Mouse (Mus musculus) limb, embryonic 14.5 days (tissue): Measurements from ENCODE around the gene Cpsf3. TPM values are rescaled to one million over a fixed set of nuclear protein-coding genes. Genes with fewer than 3 reads are reported as not detected.

Experiments
- ATAC-seq: fragments of 200-750 bp; cut with Nextera tagmentation; 2 replicates; pipeline ENCODE4 v1.8.0; 2017; ENCODE audit warnings: low read depth, moderate number of reproducible peaks, moderate TSS enrichment; ENCODE audit not compliant: low FRiP score
- DNase-seq: peaks from one replicate; pipeline ENCODE4 v3.0.0-alpha.2; 2015; ENCODE audit warnings: low spot score
- H3K27ac ChIP-seq: fragments of 300-500 bp; sonication (generic); replicated peaks from 2 replicates; pipeline ENCODE4 v1.5.1; 2014; ENCODE audit warnings: low read depth, mild to moderate bottlenecking, low read length, moderate library complexity, mixed read lengths
- H3K27me3 ChIP-seq: fragments of 300-500 bp; sonication (generic); 2 replicates; pipeline ENCODE4 v1.6.1; 2014; ENCODE audit warnings: low read length, mixed read lengths; ENCODE audit not compliant: control insufficient read depth, insufficient read depth
- H3K36me3 ChIP-seq: fragments of 300-500 bp; sonication (generic); 2 replicates; pipeline ENCODE4 v1.6.1; 2014; ENCODE audit warnings: mild to moderate bottlenecking, low read length, moderate library complexity, mixed read lengths; ENCODE audit not compliant: control insufficient read depth, insufficient read depth
- H3K4me1 ChIP-seq: fragments of 300-500 bp; sonication (generic); 2 replicates; pipeline ENCODE4 v1.6.1; 2014; ENCODE audit warnings: antibody characterized with exemption, low read length, mixed read lengths; ENCODE audit not compliant: control insufficient read depth, insufficient read depth
- H3K4me2 ChIP-seq: fragments of 300-500 bp; sonication (generic); replicated peaks from 2 replicates; pipeline ENCODE4 v1.6.1; 2014; ENCODE audit warnings: low read depth, mild to moderate bottlenecking, low read length, moderate library complexity; ENCODE audit not compliant: severe bottlenecking
- H3K4me3 ChIP-seq: fragments of 300-500 bp; sonication (generic); replicated peaks from 2 replicates; pipeline ENCODE4 v1.5.1; 2014; ENCODE audit warnings: low read length
- H3K9ac ChIP-seq: fragments of 300-500 bp; sonication (generic); 2 replicates; pipeline ENCODE4 v1.6.1; 2014; ENCODE audit warnings: mild to moderate bottlenecking, low read depth, low read length, moderate library complexity; ENCODE audit not compliant: severe bottlenecking
- H3K9me3 ChIP-seq: fragments of 300-500 bp; sonication (generic); 2 replicates; pipeline ENCODE4 v1.6.1; 2016; ENCODE audit warnings: low read length; ENCODE audit not compliant: control insufficient read depth
- POLR2A ChIP-seq: fragments of 200-500 bp; IDR thresholded peaks from 2 replicates; pipeline ENCODE4 v1.8.0; 2012; ENCODE audit warnings: inconsistent platforms, mild to moderate bottlenecking, moderate library complexity, borderline replicate concordance; ENCODE audit not compliant: insufficient read depth, insufficient read length; ENCODE audit errors: extremely low read depth
- WGBS: fragments of 180-500 bp; shearing (Covaris S2); extraction: QIAGEN DNeasy Blood & Tissue Kit; methylation state at CpG from one replicate; pipeline ENCODE4 v1.1.7; 2014; 5-methylcytosine and 5-hydroxymethylcytosine counted together
- polyA plus RNA-seq, 2 experiments: library from polyadenylated mRNA; depleted of rRNA in 1 of 2; stranded (reverse) in 1 of 2; unstranded in 1 of 2; fragments of >200 nt; fragmentation: Nextera tagmentation in 1 of 2; extraction: Ambion mirVana in 1 of 2; gene quantifications; 2 replicates each; pipeline versions ENCODE4 v1.2.1 to v1.2.3; 2012 to 2014

Gene Cpsf3
- polyA plus RNA-seq, 2 experiments: 70.0 to 98.7 TPM

DNA sequence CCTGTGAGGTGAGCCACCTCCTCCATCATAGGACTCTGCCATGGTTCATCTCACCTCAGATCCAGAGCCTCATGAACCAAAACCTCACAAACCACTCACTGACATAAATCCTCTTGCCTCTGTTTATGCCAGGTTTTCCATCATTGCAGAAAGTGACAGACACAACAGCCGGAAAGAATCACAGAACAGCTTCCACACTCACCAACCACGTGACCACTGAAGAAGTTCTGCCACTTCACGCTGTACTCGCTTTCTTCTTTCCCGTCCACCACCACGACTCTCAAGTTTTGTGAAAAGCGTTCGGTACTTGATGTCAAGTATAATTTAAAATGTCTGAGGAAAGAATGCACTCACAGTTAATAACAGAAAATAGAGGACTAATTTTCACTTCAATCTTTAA is 68.5 kb downstream of the Cpsf3 start:
- Histone ChIP-seq H3K9me3 (no peaks in the 10 kb centered on the region), H3K36me3 (peaks cover 41% of the 10 kb centered on the region), H3K4me1 (no peaks in the 10 kb centered on the region), H3K9ac (no peak overlapping the region), H3K27ac (no peak overlapping the region), H3K27me3 (no peaks in the 10 kb centered on the region), H3K4me3 (no peak overlapping the region), H3K4me2 (no peak overlapping the region)
- WGBS: 95% methylated on average over 8 of the region's 8 CpGs
- TF ChIP-seq POLR2A: no peak
- DNase-seq (no peak), ATAC-seq (no peak)

GRCm38 (mm10) chr12:21362686-21363085 is 77.5 kb downstream of the Cpsf3 start:
- H3K4me1 ChIP-seq: no peaks in the 10 kb centered on the region
- TF ChIP-seq POLR2A: no peak
- no peaks in the 10 kb centered on the region for H3K9me3 ChIP-seq
- H3K27me3 ChIP-seq: no peaks in the 10 kb centered on the region
- H3K4me2 ChIP-seq: no peak overlapping the region
- WGBS: 77% methylated on average over 2 of the region's 2 CpGs
- ATAC-seq (no peak), DNase-seq (no peak)
- peaks cover 4% of the 10 kb centered on the region for H3K36me3 ChIP-seq
- no peak overlapping the region for H3K4me3 ChIP-seq
- no peak overlapping the region for H3K27ac ChIP-seq
- no peak overlapping the region for H3K9ac ChIP-seq

DNA sequence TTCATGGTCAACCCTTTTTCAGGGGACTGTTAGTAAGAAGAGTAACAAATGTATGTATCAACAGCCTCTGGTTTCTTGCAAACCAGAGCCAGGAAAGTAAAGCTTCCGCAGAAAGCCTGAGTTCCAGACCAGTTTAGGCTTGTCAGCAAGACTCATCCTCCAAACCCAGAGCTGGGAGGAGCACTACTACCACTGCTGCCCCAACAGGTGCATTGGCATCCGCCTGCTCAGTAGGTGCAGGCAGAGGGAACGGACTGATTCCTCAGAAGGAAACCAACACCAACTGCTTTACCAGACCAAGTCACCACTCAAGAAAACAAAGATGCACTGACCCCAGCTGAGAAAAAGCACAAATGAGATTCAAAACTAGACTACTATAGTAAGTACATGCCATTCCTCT is 78.0 kb downstream of the Cpsf3 start:
- no peak overlapping the region for H3K27ac ChIP-seq
- TF ChIP-seq POLR2A: no peak
- DNase-seq (no peak), ATAC-seq (no peak)
- no peaks in the 10 kb centered on the region for H3K9me3 ChIP-seq
- H3K27me3 ChIP-seq: no peaks in the 10 kb centered on the region
- peaks cover 4% of the 10 kb centered on the region for H3K36me3 ChIP-seq
- WGBS: 83% methylated on average over 3 of the region's 3 CpGs
- H3K4me2 ChIP-seq: no peak overlapping the region
- no peaks in the 10 kb centered on the region for H3K4me1 ChIP-seq
- no peak overlapping the region for H3K4me3 ChIP-seq
- H3K9ac ChIP-seq: no peak overlapping the region

Other genes with a start within 250 kb of the Cpsf3 start
- gene Itgb1bp1, start 893 bp downstream of the Cpsf3 start, polyA plus RNA-seq (2012; rRNA removed): 22.3 and 27.4 TPM in 2 replicates
- gene Itgb1bp1, start 893 bp downstream of the Cpsf3 start, polyA plus RNA-seq (2014; fragmentation: Nextera tagmentation; extraction: Ambion mirVana): 52.1 and 62.6 TPM in 2 replicates
- gene Iah1, start 31.0 kb downstream of the Cpsf3 start, polyA plus RNA-seq (2012; rRNA removed): 52.9 and 55.4 TPM in 2 replicates
- 45.6 and 51.1 TPM in 2 replicates for gene Iah1, start 31.0 kb downstream of the Cpsf3 start, polyA plus RNA-seq (2014; fragmentation: Nextera tagmentation; extraction: Ambion mirVana)
- gene Adam17, start 88.2 kb downstream of the Cpsf3 start, polyA plus RNA-seq (2012; rRNA removed): 34.7 and 36.9 TPM in 2 replicates
- gene Adam17, start 88.2 kb downstream of the Cpsf3 start, polyA plus RNA-seq (2014; fragmentation: Nextera tagmentation; extraction: Ambion mirVana): 40.7 and 41.8 TPM in 2 replicates
- gene Ywhaq, start 132.2 kb downstream of the Cpsf3 start, polyA plus RNA-seq (2012; rRNA removed): 218 and 251 TPM in 2 replicates
- gene Ywhaq, start 132.2 kb downstream of the Cpsf3 start, polyA plus RNA-seq (2014; fragmentation: Nextera tagmentation; extraction: Ambion mirVana): 588 and 626 TPM in 2 replicates